Comparison of ENCODE assay signal across 20 mouse cellular contexts in the genomic region with DNA sequence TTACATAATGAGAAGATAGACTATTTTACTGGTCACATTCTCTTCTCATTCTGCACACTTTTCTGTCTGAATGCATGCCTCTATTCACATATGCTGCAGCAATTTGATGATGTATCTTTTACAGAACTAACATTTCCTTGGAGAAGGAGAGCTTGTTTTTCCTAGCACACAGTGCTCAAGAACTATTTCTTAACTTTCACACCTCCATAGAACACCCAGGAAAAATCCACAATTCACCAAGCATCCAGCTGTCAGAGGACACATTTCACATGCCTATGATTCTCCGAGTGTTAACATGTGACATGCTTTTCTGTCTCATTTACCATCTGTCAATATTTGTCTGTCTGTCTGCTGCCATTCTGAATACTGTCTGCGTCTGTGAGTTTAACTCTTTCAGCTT. TPM values are rescaled to one million over a fixed set of nuclear protein-coding genes. Genes with fewer than 3 reads are reported as not detected.
"Had no signal": no experiment of that assay in that cellular context is flagged by ENCODE, and none has a peak within 500 bp of the region (broad histone marks: within the 10 kb centered on the region; RNA-seq: fewer than 3 reads in every experiment).

No protein-coding gene starts in this region.

- H3K27me3 ChIP-seq: limb, embryonic 12.5 days; limb, embryonic 15.5 days; midbrain, embryonic 12.5 days; midbrain, embryonic 15.5 days; neural tube, embryonic 12.5 days; neural tube, embryonic 15.5 days had no signal

- H3K36me3 ChIP-seq: limb, embryonic 12.5 days; limb, embryonic 15.5 days; midbrain, embryonic 12.5 days; midbrain, embryonic 15.5 days; neural tube, embryonic 12.5 days; neural tube, embryonic 15.5 days had no signal

- H3K4me1 ChIP-seq: limb, embryonic 12.5 days; limb, embryonic 15.5 days; midbrain, embryonic 12.5 days; midbrain, embryonic 15.5 days; neural tube, embryonic 12.5 days; neural tube, embryonic 15.5 days had no signal

- DNase-seq: kidney, adult 2 months; kidney, postnatal 25 days; liver, postnatal 0 days; lung, embryonic 14.5 days; lung, postnatal 10 days; lung, postnatal 4 days; thymus, adult 2 months; thymus, postnatal 14 days; thymus, postnatal 4 days had no signal

- ATAC-seq: intestine, postnatal 0 days; liver, postnatal 0 days; midbrain, embryonic 15.5 days had no signal

- H3K9ac ChIP-seq: limb, embryonic 12.5 days; limb, embryonic 15.5 days; liver, embryonic 14.5 days; liver, postnatal 0 days; lung, embryonic 14.5 days; midbrain, embryonic 12.5 days; midbrain, embryonic 15.5 days; neural tube, embryonic 12.5 days; neural tube, embryonic 15.5 days had no signal

- H3K27ac ChIP-seq: kidney, postnatal 0 days; limb, embryonic 12.5 days; limb, embryonic 15.5 days; liver, embryonic 14.5 days; midbrain, embryonic 12.5 days; midbrain, embryonic 15.5 days; neural tube, embryonic 12.5 days; neural tube, embryonic 15.5 days had no signal

- H3K4me2 ChIP-seq: limb, embryonic 12.5 days; limb, embryonic 15.5 days; liver, embryonic 11.5 days; lung, embryonic 14.5 days; midbrain, embryonic 12.5 days; midbrain, embryonic 15.5 days; neural tube, embryonic 12.5 days; neural tube, embryonic 15.5 days had no signal

- H3K4me3 ChIP-seq: limb, embryonic 12.5 days; limb, embryonic 15.5 days; midbrain, embryonic 12.5 days; midbrain, embryonic 15.5 days; neural tube, embryonic 12.5 days; neural tube, embryonic 15.5 days had no signal

- H3K9me3 ChIP-seq: limb, embryonic 12.5 days; limb, embryonic 15.5 days; midbrain, embryonic 12.5 days; midbrain, embryonic 15.5 days; neural tube, embryonic 12.5 days; neural tube, embryonic 15.5 days had no signal

RNA-seq across cellular contexts. Expression of a gene that starts 21.1 kb away (rescaled TPM):
- total RNA-seq: megakaryocyte progenitor cell, adult 5-6 weeks had no signal
